Mouse (Mus musculus): Measurements from ENCODE around the gene Spg11.

GRCm38 (mm10) chr2:122059365-122060115, 58.6 kb downstream of the Spg11 start:
- TF ChIP-seq CTCF (IDR thresholded peaks at IDR 0.05; ENCODE audit: insufficient read depth, low read depth, low read length), result no peak
- TF ChIP-seq POLR2A (IDR thresholded peaks at IDR 0.05; ENCODE audit: insufficient read depth, low read depth, low read length), result no peak

Data from olfactory bulb, adult 2 months (tissue).